Mouse (Mus musculus) lung, adult 2 months (tissue): ENCODE measurements at regions not wholly inside any gene's neighbourhood (a gene's known extent, or its start where the extent isn't known, plus 50 kb on each side); places are given as distances from the start of the nearest gene placed in this dataset.

ENCODE experiments used
- DNase-seq: peaks from one replicate; pipeline ENCODE4 v3.0.0; 2022
- H3K4me1 ChIP-seq: fragments of 200-500 bp; 2 replicates; pipeline ENCODE4 v1.6.1; 2011; ENCODE audit warnings: low read length; ENCODE audit not compliant: control insufficient read depth, insufficient read depth
- H3K4me3 ChIP-seq: fragments of 200-500 bp; replicated peaks from 2 replicates; pipeline ENCODE3; 2011; ENCODE audit warnings: low read depth, mild to moderate bottlenecking, control low read depth, low read length; ENCODE audit errors: extremely low read depth
- CTCF ChIP-seq: fragments of 200-500 bp; IDR thresholded peaks from 2 replicates; pipeline ENCODE4 v1.5.1; 2011; ENCODE audit warnings: mild to moderate bottlenecking, low read length, control low read depth; ENCODE audit not compliant: insufficient read depth
- POLR2A ChIP-seq: fragments of 200-500 bp; IDR thresholded peaks from 2 replicates; pipeline ENCODE4 v1.6.1; 2011; ENCODE audit warnings: low read depth, mild to moderate bottlenecking, control low read depth, low read length, borderline replicate concordance; ENCODE audit errors: extremely low read depth
- WGBS: fragments of 180-500 bp; shearing (Covaris S2); methylation state at CpG from one replicate; pipeline ENCODE4 v1.1.7; 2018; 5-methylcytosine and 5-hydroxymethylcytosine counted together

- Histone ChIP-seq H3K4me3 (no peak overlapping the region), H3K4me1 (peaks cover 6% of the 10 kb centered on the region)
- TF ChIP-seq CTCF = no peak
- TF ChIP-seq POLR2A = no peak
- no peak for DNase-seq
Measured at GRCm38 (mm10) chr1:151128955-151129354, 53.4 kb upstream of the Gm47985 start.

GRCm38 (mm10) chr1:151130036-151130435 is 52.3 kb upstream of the Gm47985 start:
- 41% methylated on average over 6 of the region's 6 CpGs for WGBS
- TF ChIP-seq CTCF (no peak), POLR2A (no peak)
- peaks cover 6% of the 10 kb centered on the region for H3K4me1 ChIP-seq
- no peak overlapping the region for H3K4me3 ChIP-seq
- DNase-seq = no peak

- 64% methylated on average over 5 of the region's 5 CpGs for WGBS
- Histone ChIP-seq H3K4me1 (peaks cover 6% of the 10 kb centered on the region), H3K4me3 (no peak overlapping the region)
- no peak for TF ChIP-seq POLR2A
- TF ChIP-seq CTCF = no peak
- no peak for DNase-seq
Measured at GRCm38 (mm10) chr1:151130845-151131626, 51.3 kb upstream of the Gm47985 start.

- DNase-seq = no peak
- H3K4me3 ChIP-seq = no peak overlapping the region
- TF ChIP-seq CTCF (no peak), POLR2A (no peak)
- 71% methylated on average over 4 of the region's 4 CpGs for WGBS
- peaks cover 6% of the 10 kb centered on the region for H3K4me1 ChIP-seq
Measured at GRCm38 (mm10) chr1:151131627-151132284, 50.6 kb upstream of the Gm47985 start.
